9 mouse cellular contexts compared by ENCODE assay signal in genomic region chr11:100168765-100169762, GRCm38 (mm10). TPM values are rescaled to one million over a fixed set of nuclear protein-coding genes. Genes with fewer than 3 reads are reported as not detected.
DNase-seq lines count a peak whose midpoint lies in the region; ATAC-seq and TF ChIP-seq lines count a peak whose summit lies in the region.
"Had no signal": no experiment of that assay in that cellular context is flagged by ENCODE, and none has a peak within 500 bp of the region (broad histone marks: within the 10 kb centered on the region; RNA-seq: fewer than 3 reads in every experiment).

No protein-coding gene starts in this region.

- no peaks in the 10 kb centered on the region for H3K9me3 ChIP-seq in CH12.LX (replicated peaks; ENCODE audit: low read length)
- H3K9me3 ChIP-seq in forebrain, embryonic 12.5 days: no peaks in the 10 kb centered on the region
- no peaks in the 10 kb centered on the region for H3K9me3 ChIP-seq in lung, embryonic 14.5 days (ENCODE audit: low read depth, low read length)

- no peak overlapping the region for H3K4me2 ChIP-seq in CH12.LX (ENCODE audit: insufficient read depth, low read depth, poor library complexity, severe bottlenecking)
- H3K4me2 ChIP-seq in forebrain, embryonic 12.5 days: no peak overlapping the region
- no peak overlapping the region for H3K4me2 ChIP-seq in lung, embryonic 14.5 days

- peaks cover 85% of the 10 kb centered on the region for H3K27me3 ChIP-seq in CH12.LX (replicated peaks)
- no peaks in the 10 kb centered on the region for H3K27me3 ChIP-seq in forebrain, embryonic 12.5 days
- H3K27me3 ChIP-seq in lung, embryonic 14.5 days (ENCODE audit: insufficient read depth, low read length): no peaks in the 10 kb centered on the region

- dilution Hi-C loops in CH12.LX (cut with MboI; ENCODE audit: extremely low pct_ligation_motif_present, extremely low pct_unique_long_range_greater_than_20kb, low sequenced_read_pairs): no loop called here

- no peaks in the 10 kb centered on the region for H3K4me1 ChIP-seq in CH12.LX (ENCODE audit: control insufficient read depth in 1 of 2, insufficient read depth in 2 of 2)
- H3K4me1 ChIP-seq in bone marrow, adult 2 months (ENCODE audit: control insufficient read depth, insufficient read depth, low read length): no peaks in the 10 kb centered on the region
- H3K4me1 ChIP-seq in forebrain, embryonic 12.5 days: no peaks in the 10 kb centered on the region; the same call in 1 of the 2 replicates
- H3K4me1 ChIP-seq in lung, embryonic 14.5 days (ENCODE audit: insufficient read depth): no peaks in the 10 kb centered on the region

- H3K27ac ChIP-seq in CH12.LX (ENCODE audit: insufficient read depth, low read depth): no peak overlapping the region
- H3K27ac ChIP-seq in bone marrow, adult 2 months (ENCODE audit: control insufficient read depth, insufficient read depth, low read depth, low read length, poor library complexity): no peak overlapping the region
- H3K27ac ChIP-seq in forebrain, embryonic 12.5 days: 0 out of 2 replicates have a peak overlapping the region, but pooled peaks have one; percentile 31
- 0 out of 2 replicates have a peak overlapping the region, but pooled peaks have one; percentile 2 for H3K27ac ChIP-seq in lung, embryonic 14.5 days (ENCODE audit: low read depth)

- TF ChIP-seq RAD21 in CH12.LX (IDR thresholded peaks at IDR 0.05; ENCODE audit: low read depth, low read length): peak; percentile 78

- no peak for TF ChIP-seq EP300 in CH12.LX (IDR thresholded peaks at IDR 0.05; ENCODE audit: low read length)

- DNase-seq in CH12.LX (ENCODE audit: extremely low read depth): peak; percentile 65
- DNase-seq in heart, postnatal 10 days: peak; percentile 64 to 86
- DNase-seq in layer of hippocampus, adult 18-20 months (ENCODE audit: low spot score in 2 of 2): peak; percentile 36 to 88
- DNase-seq in lung, embryonic 14.5 days: peak; percentile 84
- peak; percentile 16 for DNase-seq in retina, adult 2 months (ENCODE audit: low read depth, low spot score)
- DNase-seq in urinary bladder, adult 18-20 months (ENCODE audit: low spot score in 2 of 2): peak; percentile 69 to 70

- TF ChIP-seq POLR2A in CH12.LX (IDR thresholded peaks at IDR 0.05; ENCODE audit: low read depth, low read length): no peak
- TF ChIP-seq POLR2A in bone marrow, adult 2 months (IDR thresholded peaks at IDR 0.05; ENCODE audit: borderline replicate concordance, control insufficient read depth, low read depth, low read length): no peak

- no peak overlapping the region for H3K4me3 ChIP-seq in CH12.LX (replicated peaks in 1 of 3; ENCODE audit: low read depth in 2 of 3, low read length in 2 of 3, poor library complexity in 1 of 3)
- no peak overlapping the region for H3K4me3 ChIP-seq in bone marrow, adult 2 months (replicated peaks; ENCODE audit: control insufficient read depth, low read depth, low read length)
- no peak overlapping the region for H3K4me3 ChIP-seq in forebrain, embryonic 12.5 days (replicated peaks)
- no peak overlapping the region for H3K4me3 ChIP-seq in lung, embryonic 14.5 days (ENCODE audit: low read depth, low read length)

- ATAC-seq in forebrain, embryonic 12.5 days (ENCODE audit: low FRiP score): peak; percentile 36; the same call in 1 of the 2 replicates
- peak; percentile 59; the same call in 1 of the 2 replicates for ATAC-seq in lung, embryonic 14.5 days (ENCODE audit: insufficient read depth)

- 32% methylated on average over 14 of the region's 14 CpGs for WGBS in bone marrow, adult 2 months
- WGBS in forebrain, embryonic 12.5 days: 34% methylated on average over 14 of the region's 14 CpGs
- WGBS in lung, embryonic 14.5 days: 28% methylated on average over 14 of the region's 14 CpGs

- H3K36me3 ChIP-seq in CH12.LX (replicated peaks in 1 of 2; ENCODE audit: control insufficient read depth in 1 of 2, insufficient read depth in 1 of 2, low read length in 1 of 2): no peaks in the 10 kb centered on the region
- H3K36me3 ChIP-seq in forebrain, embryonic 12.5 days (replicated peaks): no peaks in the 10 kb centered on the region
- no peaks in the 10 kb centered on the region for H3K36me3 ChIP-seq in lung, embryonic 14.5 days (ENCODE audit: insufficient read depth)

- no peak overlapping the region for H3K9ac ChIP-seq in CH12.LX (ENCODE audit: insufficient read depth, low read depth)
- no peak overlapping the region for H3K9ac ChIP-seq in forebrain, embryonic 12.5 days
- no peak overlapping the region for H3K9ac ChIP-seq in lung, embryonic 14.5 days

- H3K79me2 ChIP-seq in CH12.LX (replicated peaks; ENCODE audit: control insufficient read depth, extremely low read depth, insufficient read depth, poor library complexity, severe bottlenecking): no peaks in the 10 kb centered on the region

- in situ Hi-C loops in CH12.LX (cut with MboI; ENCODE audit: low pct_ligation_motif_present, low pct_unique_long_range_greater_than_20kb, low sequenced_read_pairs): no loop called here

- TF ChIP-seq CTCF in CH12.LX (conservative IDR thresholded peaks at IDR 0.05 in 1 of 2, IDR thresholded peaks at IDR 0.05 in 1 of 2; ENCODE audit: low read depth in 2 of 2, low read length in 2 of 2): peak; percentile 78 to 87
- peak; percentile 82 for TF ChIP-seq CTCF in bone marrow, adult 2 months (IDR thresholded peaks at IDR 0.05; ENCODE audit: control insufficient read depth, insufficient read depth, low read length)
- peak; percentile 89 for TF ChIP-seq CTCF in lung, embryonic 14.5 days (IDR thresholded peaks at IDR 0.05; ENCODE audit: low read depth)

- intact Hi-C loops in heart, postnatal 10 days (cut with DNase I): loop anchor here (1.0 to 5.0 kb wide), 4 partner anchors 102 to 704 kb away; no protein-coding TSS in a partner anchor

TF ChIP-seq in CH12.LX, 34 proteins besides CTCF, POLR2A, EP300 and RAD21 (continues in another document):
- no peak; the same call in 1 of the 2 replicates for TF ChIP-seq ZNF384 (IDR thresholded peaks at IDR 0.05; ENCODE audit: low read depth, low read length)
- TF ChIP-seq E2F4 (IDR thresholded peaks at IDR 0.05; ENCODE audit: insufficient replicate concordance, low read depth, low read length): 0 out of 2 replicates have a peak, but pooled peaks have one; percentile 9
- TF ChIP-seq GABPA (IDR thresholded peaks at IDR 0.05; ENCODE audit: insufficient replicate concordance, low read depth, low read length): no peak
- TF ChIP-seq SIN3A (IDR thresholded peaks at IDR 0.05; ENCODE audit: low read length): peak; percentile 51; the same call in 1 of the 2 replicates
- peak; percentile 9; the same call in 1 of the 2 replicates for TF ChIP-seq ZC3H11A (IDR thresholded peaks at IDR 0.05; ENCODE audit: low read depth, low read length)
- TF ChIP-seq TCF12 (IDR thresholded peaks at IDR 0.05; ENCODE audit: low read depth, low read length): no peak
- TF ChIP-seq SMC3 (IDR thresholded peaks at IDR 0.05; ENCODE audit: low read depth, low read length): peak; percentile 78

RNA-seq across cellular contexts. Expression of gene Krt19, which starts 20.6 kb away (rescaled TPM):
- total RNA-seq in CH12.LX (2012; rRNA removed): 0.17 TPM in 1 of 2 replicates, not detected in the other
- total RNA-seq in CH12.LX (2014; rRNA removed): not detected in 2 replicates
- not detected in 2 replicates for polyA plus RNA-seq in CH12.LX (2012; ENCODE audit: insufficient read length, low read depth)
- not detected in 2 replicates for polyA plus RNA-seq in bone marrow, adult 2 months (2011; ENCODE audit: insufficient read depth, insufficient read length, low replicate concordance, missing spikeins)
- 2.0 and 2.7 TPM in 2 replicates for polyA plus RNA-seq in forebrain, embryonic 12.5 days (2016; fragmentation: Nextera tagmentation; extraction: Ambion mirVana)
- total RNA-seq in heart, postnatal 10 days (2021): 10 to 100 TPM; 10.3 to 16.7 TPM
- not detected for total RNA-seq in layer of hippocampus, adult 18-20 months (2021)
- 86.7 and 91.0 TPM in 2 replicates for polyA plus RNA-seq in lung, embryonic 14.5 days (2014; fragmentation: Nextera tagmentation; extraction: Ambion mirVana)

RNA-seq across cellular contexts. Expression of gene Krt9, which starts 24.0 kb away (rescaled TPM):
- not detected in 2 replicates for total RNA-seq in CH12.LX (2012; rRNA removed)
- not detected in 2 replicates for total RNA-seq in CH12.LX (2014; rRNA removed)
- polyA plus RNA-seq in CH12.LX (2012; ENCODE audit: insufficient read length, low read depth): not detected in 2 replicates
- not detected in 2 replicates for polyA plus RNA-seq in bone marrow, adult 2 months (2011; ENCODE audit: insufficient read depth, insufficient read length, low replicate concordance, missing spikeins)
- polyA plus RNA-seq in forebrain, embryonic 12.5 days (2016; fragmentation: Nextera tagmentation; extraction: Ambion mirVana): not detected in 2 replicates
- total RNA-seq in heart, postnatal 10 days (2021): not detected
- total RNA-seq in layer of hippocampus, adult 18-20 months (2021): 1 to 10 TPM; 3.8 to 4.4 TPM
- not detected in 2 replicates for polyA plus RNA-seq in lung, embryonic 14.5 days (2014; fragmentation: Nextera tagmentation; extraction: Ambion mirVana)

RNA-seq across cellular contexts. Expression of gene Krt15, which starts 33.3 kb away (rescaled TPM):
- total RNA-seq in CH12.LX (2012; rRNA removed): 0.21 TPM in 2 replicates
- not detected in 2 replicates for total RNA-seq in CH12.LX (2014; rRNA removed)
- not detected in 2 replicates for polyA plus RNA-seq in CH12.LX (2012; ENCODE audit: insufficient read length, low read depth)
- not detected in 2 replicates for polyA plus RNA-seq in bone marrow, adult 2 months (2011; ENCODE audit: insufficient read depth, insufficient read length, low replicate concordance, missing spikeins)
- polyA plus RNA-seq in forebrain, embryonic 12.5 days (2016; fragmentation: Nextera tagmentation; extraction: Ambion mirVana): 2.4 and 6.0 TPM in 2 replicates
- under 1 TPM in 1 of 2 experiments, not detected in 1; 0.29 TPM for total RNA-seq in heart, postnatal 10 days (2021)
- total RNA-seq in layer of hippocampus, adult 18-20 months (2021): under 1 TPM in 1 of 2 experiments, not detected in 1; 0.51 TPM
- 3.9 and 4.4 TPM in 2 replicates for polyA plus RNA-seq in lung, embryonic 14.5 days (2014; fragmentation: Nextera tagmentation; extraction: Ambion mirVana)

RNA-seq across cellular contexts. Expression of gene Krt14, which starts 38.3 kb away (rescaled TPM):
- total RNA-seq in CH12.LX (2012; rRNA removed): not detected in 2 replicates
- total RNA-seq in CH12.LX (2014; rRNA removed): not detected in 2 replicates
- not detected in 2 replicates for polyA plus RNA-seq in CH12.LX (2012; ENCODE audit: insufficient read length, low read depth)
- not detected in 2 replicates for polyA plus RNA-seq in bone marrow, adult 2 months (2011; ENCODE audit: insufficient read depth, insufficient read length, low replicate concordance, missing spikeins)
- 5.1 and 7.0 TPM in 2 replicates for polyA plus RNA-seq in forebrain, embryonic 12.5 days (2016; fragmentation: Nextera tagmentation; extraction: Ambion mirVana)
- total RNA-seq in heart, postnatal 10 days (2021): 1 to 10 TPM; 1.8 to 2.7 TPM
- total RNA-seq in layer of hippocampus, adult 18-20 months (2021): not detected
- 0.31 TPM in 1 of 2 replicates, not detected in the other for polyA plus RNA-seq in lung, embryonic 14.5 days (2014; fragmentation: Nextera tagmentation; extraction: Ambion mirVana)

RNA-seq across cellular contexts. Expression of gene Krt13, which starts 47.7 kb away (rescaled TPM):
- not detected in 2 replicates for total RNA-seq in CH12.LX (2012; rRNA removed)
- total RNA-seq in CH12.LX (2014; rRNA removed): not detected in 2 replicates
- not detected in 2 replicates for polyA plus RNA-seq in CH12.LX (2012; ENCODE audit: insufficient read length, low read depth)
- polyA plus RNA-seq in bone marrow, adult 2 months (2011; ENCODE audit: insufficient read depth, insufficient read length, low replicate concordance, missing spikeins): 4.1 TPM in 1 of 2 replicates, not detected in the other
- not detected in 2 replicates for polyA plus RNA-seq in forebrain, embryonic 12.5 days (2016; fragmentation: Nextera tagmentation; extraction: Ambion mirVana)
- not detected for total RNA-seq in heart, postnatal 10 days (2021)
- not detected for total RNA-seq in layer of hippocampus, adult 18-20 months (2021)
- polyA plus RNA-seq in lung, embryonic 14.5 days (2014; fragmentation: Nextera tagmentation; extraction: Ambion mirVana): 0.27 TPM in 1 of 2 replicates, not detected in the other
- polyA plus RNA-seq: gonadal fat pad, adult 2 months had no signal

Comparison
In these comparisons a context has a peak if more than half of its experiments do, and no peak if none do; other contexts are left out.
1. DNase-seq: peak in every context shown above with its lines; median percentile 84 in lung, embryonic 14.5 days; 75 in heart, postnatal 10 days; 70 in urinary bladder, adult 18-20 months; 65 in CH12.LX; 62 in layer of hippocampus, adult 18-20 months; 16 in retina, adult 2 months.
2. H3K27ac ChIP-seq: peak in forebrain, embryonic 12.5 days (single experiment) and lung, embryonic 14.5 days (single experiment); none in CH12.LX (single experiment) and bone marrow, adult 2 months (single experiment).
3. RNA of gene Krt19, which starts 20.6 kb away (polyA plus RNA-seq): 86.7 to 91.0 TPM in lung, embryonic 14.5 days; 2.0 to 2.7 TPM in forebrain, embryonic 12.5 days, not detected in bone marrow, adult 2 months and not detected in CH12.LX; every median in the first group is over 10 times any median in the second.
4. Peak in every context shown above with its lines, with median percentiles within 50 percentile points of each other: CTCF ChIP-seq.